Mouse (Mus musculus): Measurements from ENCODE around the gene Ppp2r1b.

DNA sequence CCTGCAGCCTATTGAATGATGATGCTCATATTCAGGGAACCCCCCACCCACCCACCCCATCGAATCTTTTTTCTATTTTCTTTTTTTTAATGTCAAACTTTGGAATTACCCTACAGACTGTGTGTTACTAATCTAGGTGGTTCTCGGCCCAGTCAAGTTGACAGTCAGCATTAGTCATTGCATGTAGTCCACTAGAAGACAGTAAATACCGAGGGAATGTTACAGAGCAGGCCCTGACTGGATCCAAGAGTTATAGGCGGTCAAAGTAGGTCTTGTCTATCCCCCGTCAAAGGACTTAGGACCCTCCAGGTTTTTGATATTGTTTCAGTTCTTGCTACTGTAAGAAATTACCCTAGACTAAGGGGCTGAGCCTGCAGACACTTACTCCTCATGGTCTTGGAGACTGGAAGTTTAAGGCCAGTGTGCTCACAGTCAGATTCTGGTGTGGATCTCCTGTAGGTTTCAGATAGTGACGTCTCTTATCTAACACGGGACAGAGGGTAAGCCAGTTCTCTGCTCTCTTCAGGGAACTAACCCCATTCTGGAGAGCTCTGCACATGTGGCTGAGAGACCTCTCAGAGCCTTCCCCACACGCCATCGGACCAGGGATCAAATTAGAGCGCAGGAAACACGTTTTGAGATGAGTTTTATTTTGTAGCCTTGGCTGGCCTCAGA, 21.2 kb upstream of the Ppp2r1b start:
- no peak for TF ChIP-seq NELFE (IDR thresholded peaks at IDR 0.05; ENCODE audit: low read depth, low read length)
- no peak for TF ChIP-seq TCF12 (IDR thresholded peaks at IDR 0.05; ENCODE audit: low read depth, low read length)
- no peak for TF ChIP-seq TBP (conservative IDR thresholded peaks at IDR 0.05; ENCODE audit: low read depth, low read length)
- no peak for TF ChIP-seq MAX (IDR thresholded peaks at IDR 0.05; ENCODE audit: low read length)
- TF ChIP-seq E2F4 (IDR thresholded peaks at IDR 0.05; ENCODE audit: insufficient replicate concordance, low read depth, low read length), result no peak
- TF ChIP-seq CTCF (conservative IDR thresholded peaks at IDR 0.05 in 1 of 2, IDR thresholded peaks at IDR 0.05 in 1 of 2; ENCODE audit: low read depth in 2 of 2, low read length in 2 of 2), result no peak
- TF ChIP-seq BHLHE40 (IDR thresholded peaks at IDR 0.05; ENCODE audit: low read depth, low read length), result no peak
